ENCODE assay signal across 18 mouse cellular contexts in the genomic region with DNA sequence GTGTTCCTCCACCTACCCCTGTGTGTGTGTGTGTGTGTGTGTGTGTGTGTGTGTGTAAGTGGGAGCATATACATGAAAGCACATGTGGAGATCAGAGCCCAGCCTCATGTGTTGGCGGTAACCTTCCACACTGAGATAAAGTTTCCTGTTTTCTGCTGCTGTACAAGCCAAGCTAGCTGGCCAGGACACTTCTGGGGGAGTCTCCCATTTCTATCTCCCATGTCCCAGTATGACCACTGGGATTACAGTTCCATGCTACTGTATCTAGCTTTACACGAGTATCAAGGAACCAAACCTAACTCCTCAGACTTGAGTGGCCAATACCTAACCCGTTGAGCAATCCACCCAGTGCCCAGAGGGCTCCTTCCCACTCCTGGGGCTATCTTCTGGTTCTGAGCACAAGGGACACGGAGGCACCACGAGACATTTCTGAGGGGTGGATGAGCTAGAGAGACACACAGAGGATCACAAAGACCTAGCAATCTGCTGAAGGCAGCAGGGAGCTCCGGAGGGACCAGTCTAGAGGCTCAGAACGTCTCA. TPM values are rescaled to one million over a fixed set of nuclear protein-coding genes. Genes with fewer than 3 reads are reported as not detected.
A peak's percentile ranks its signal among the peaks of the same experiment; 100 is the strongest.
DNase-seq lines count a peak whose midpoint lies in the region; ATAC-seq and TF ChIP-seq lines count a peak whose summit lies in the region.
"Had no signal": no experiment of that assay in that cellular context is flagged by ENCODE, and none has a peak within 500 bp of the region (broad histone marks: within the 10 kb centered on the region; RNA-seq: fewer than 3 reads in every experiment).

No protein-coding gene starts in this region.

- H3K27me3 ChIP-seq in heart, embryonic 12.5 days (replicated peaks): no peaks in the 10 kb centered on the region
- H3K27me3 ChIP-seq in limb, embryonic 13.5 days: peaks cover 2% of the 10 kb centered on the region; the same call in 1 of the 2 replicates
- no peaks in the 10 kb centered on the region for H3K27me3 ChIP-seq in limb, embryonic 10.5 days (ENCODE audit: low read depth, poor library complexity, severe bottlenecking)
- no peaks in the 10 kb centered on the region for H3K27me3 ChIP-seq in testis, adult 2 months (ENCODE audit: control insufficient read depth, insufficient read depth, low read length)
- H3K27me3 ChIP-seq in small intestine, adult 2 months (ENCODE audit: control insufficient read depth, insufficient read depth, low read length): no peaks in the 10 kb centered on the region
- H3K27me3 ChIP-seq in forebrain, embryonic 16.5 days (replicated peaks; ENCODE audit: control insufficient read depth, insufficient read depth, low read length): no peaks in the 10 kb centered on the region
- H3K27me3 ChIP-seq: intestine, embryonic 15.5 days; limb, embryonic 12.5 days; midbrain, embryonic 13.5 days had no signal

- TF ChIP-seq CTCF in testis, adult 2 months (IDR thresholded peaks at IDR 0.05; ENCODE audit: control insufficient read depth, insufficient read depth, insufficient replicate concordance, low read depth, low read length): no peak
- no peak for TF ChIP-seq CTCF in small intestine, adult 2 months (IDR thresholded peaks at IDR 0.05; ENCODE audit: extremely low read depth, insufficient read length, insufficient replicate concordance, low read depth, low read length)

- H3K9ac ChIP-seq in heart, embryonic 12.5 days: no peak overlapping the region
- no peak overlapping the region for H3K9ac ChIP-seq in limb, embryonic 13.5 days
- H3K9ac ChIP-seq in forebrain, embryonic 16.5 days (replicated peaks; ENCODE audit: low read depth, low read length): no peak overlapping the region
- H3K9ac ChIP-seq: hindbrain, embryonic 13.5 days; intestine, embryonic 15.5 days; limb, embryonic 12.5 days; midbrain, embryonic 13.5 days had no signal

- H3K9me3 ChIP-seq in heart, embryonic 12.5 days (replicated peaks): no peaks in the 10 kb centered on the region
- no peaks in the 10 kb centered on the region for H3K9me3 ChIP-seq in limb, embryonic 13.5 days
- no peaks in the 10 kb centered on the region for H3K9me3 ChIP-seq in limb, embryonic 10.5 days (replicated peaks)
- no peaks in the 10 kb centered on the region for H3K9me3 ChIP-seq in forebrain, embryonic 16.5 days (ENCODE audit: control insufficient read depth, low read length)
- H3K9me3 ChIP-seq: hindbrain, embryonic 13.5 days; intestine, embryonic 15.5 days; limb, embryonic 12.5 days; midbrain, embryonic 13.5 days had no signal

- no peak for TF ChIP-seq POLR2A in testis, adult 2 months (IDR thresholded peaks at IDR 0.05; ENCODE audit: control insufficient read depth, low read depth, low read length)
- no peak for TF ChIP-seq POLR2A in small intestine, adult 2 months (IDR thresholded peaks at IDR 0.05; ENCODE audit: low read depth, low read length)

- ATAC-seq in heart, embryonic 12.5 days (ENCODE audit: insufficient number of reproducible peaks, low FRiP score): no peak
- no peak for ATAC-seq in limb, embryonic 13.5 days (ENCODE audit: low FRiP score, low read depth)
- no peak for ATAC-seq in forebrain, embryonic 16.5 days
- ATAC-seq: intestine, embryonic 15.5 days; midbrain, embryonic 13.5 days had no signal

- peak overlapping the region; percentile 8; the same call in 1 of the 2 replicates for H3K27ac ChIP-seq in heart, embryonic 12.5 days (ENCODE audit: poor library complexity, severe bottlenecking)
- peak overlapping the region; percentile 10; the same call in 1 of the 2 replicates for H3K27ac ChIP-seq in limb, embryonic 13.5 days
- no peak overlapping the region for H3K27ac ChIP-seq in limb, embryonic 10.5 days
- H3K27ac ChIP-seq in testis, adult 2 months (ENCODE audit: control insufficient read depth, insufficient read depth, low read depth, low read length): peak overlapping the region; percentile 65
- peak overlapping the region; percentile 45; the same call in 1 of the 2 replicates for H3K27ac ChIP-seq in small intestine, adult 2 months (ENCODE audit: insufficient read depth, low read depth, low read length)
- H3K27ac ChIP-seq in forebrain, embryonic 16.5 days (ENCODE audit: low read length): no peak overlapping the region
- H3K27ac ChIP-seq: hindbrain, embryonic 13.5 days; intestine, embryonic 15.5 days; limb, embryonic 12.5 days; midbrain, embryonic 13.5 days had no signal

- WGBS in heart, embryonic 12.5 days: 67% methylated on average over 7 of the region's 7 CpGs
- 79% methylated on average over 7 of the region's 7 CpGs for WGBS in limb, embryonic 13.5 days
- WGBS in limb, embryonic 10.5 days: 78% methylated on average over 7 of the region's 7 CpGs
- WGBS in small intestine, adult 2 months: 84% methylated on average over 7 of the region's 7 CpGs
- 79% methylated on average over 7 of the region's 7 CpGs for WGBS in forebrain, embryonic 16.5 days

- H3K36me3 ChIP-seq in heart, embryonic 12.5 days: no peaks in the 10 kb centered on the region
- no peaks in the 10 kb centered on the region for H3K36me3 ChIP-seq in limb, embryonic 13.5 days
- H3K36me3 ChIP-seq in limb, embryonic 10.5 days: no peaks in the 10 kb centered on the region
- H3K36me3 ChIP-seq in testis, adult 2 months (ENCODE audit: control insufficient read depth, insufficient read depth, low read length): no peaks in the 10 kb centered on the region
- H3K36me3 ChIP-seq in small intestine, adult 2 months (ENCODE audit: control insufficient read depth, insufficient read depth, low read length): no peaks in the 10 kb centered on the region
- no peaks in the 10 kb centered on the region for H3K36me3 ChIP-seq in forebrain, embryonic 16.5 days (ENCODE audit: control insufficient read depth, insufficient read depth)
- H3K36me3 ChIP-seq: hindbrain, embryonic 13.5 days; intestine, embryonic 15.5 days; limb, embryonic 12.5 days; midbrain, embryonic 13.5 days had no signal

- no peak overlapping the region for H3K4me2 ChIP-seq in heart, embryonic 12.5 days
- no peak overlapping the region for H3K4me2 ChIP-seq in limb, embryonic 13.5 days (replicated peaks)
- H3K4me2 ChIP-seq in forebrain, embryonic 16.5 days (ENCODE audit: low read length): no peak overlapping the region
- H3K4me2 ChIP-seq: hindbrain, embryonic 13.5 days; intestine, embryonic 15.5 days; limb, embryonic 12.5 days; midbrain, embryonic 13.5 days had no signal

- no peak for DNase-seq in heart, adult 8-10 months (ENCODE audit: low spot score)
- DNase-seq in limb, embryonic 10.5 days (ENCODE audit: low spot score): no peak
- DNase-seq in testis, postnatal 10 days (ENCODE audit: low spot score): no peak
- DNase-seq: thymus, postnatal 4 days had no signal

- no peak overlapping the region for H3K4me3 ChIP-seq in heart, embryonic 12.5 days
- no peak overlapping the region for H3K4me3 ChIP-seq in limb, embryonic 13.5 days
- H3K4me3 ChIP-seq in limb, embryonic 10.5 days: no peak overlapping the region
- H3K4me3 ChIP-seq in testis, adult 2 months (ENCODE audit: control insufficient read depth, low read depth, low read length): no peak overlapping the region
- no peak overlapping the region for H3K4me3 ChIP-seq in small intestine, adult 2 months (ENCODE audit: low read depth, low read length)
- no peak overlapping the region for H3K4me3 ChIP-seq in forebrain, embryonic 16.5 days (replicated peaks; ENCODE audit: low read length)
- H3K4me3 ChIP-seq: hindbrain, embryonic 13.5 days; intestine, embryonic 15.5 days; limb, embryonic 12.5 days; midbrain, embryonic 13.5 days; myocyte had no signal

- H3K4me1 ChIP-seq in heart, embryonic 12.5 days (replicated peaks): peaks cover 15% of the 10 kb centered on the region; the same call in 1 of the 2 replicates
- peaks cover 19% of the 10 kb centered on the region for H3K4me1 ChIP-seq in limb, embryonic 13.5 days
- H3K4me1 ChIP-seq in limb, embryonic 10.5 days: peaks cover 15% of the 10 kb centered on the region
- H3K4me1 ChIP-seq in testis, adult 2 months (ENCODE audit: control insufficient read depth, insufficient read depth, low read length): peaks cover 11% of the 10 kb centered on the region
- H3K4me1 ChIP-seq in small intestine, adult 2 months (ENCODE audit: control insufficient read depth, insufficient read depth, insufficient read length, low read length): peaks cover 6% of the 10 kb centered on the region; the same call in 1 of the 2 replicates
- H3K4me1 ChIP-seq in forebrain, embryonic 16.5 days (replicated peaks; ENCODE audit: control insufficient read depth, insufficient read depth, low read length): peaks cover 14% of the 10 kb centered on the region

RNA-seq across cellular contexts. Expression of a gene that starts 6.4 kb away (rescaled TPM):
- polyA plus RNA-seq in heart, embryonic 12.5 days (2016; fragmentation: Nextera tagmentation; extraction: Ambion mirVana): 3.9 and 4.4 TPM in 2 replicates
- total RNA-seq in heart, adult 8-10 months (2022): 1 to 10 TPM; 5.3 to 6.1 (median 6.0) TPM
- 5.6 and 6.4 TPM in 2 replicates for polyA plus RNA-seq in limb, embryonic 13.5 days (2015; fragmentation: Nextera tagmentation; extraction: Ambion mirVana)
- polyA plus RNA-seq in limb, embryonic 10.5 days (2016; fragmentation: Nextera tagmentation; extraction: Ambion mirVana): 2.6 and 3.1 TPM in 2 replicates
- 4.9 and 6.5 TPM in 2 replicates for polyA plus RNA-seq in testis, adult 2 months (2012; rRNA removed)
- polyA plus RNA-seq in small intestine, adult 2 months (2012; rRNA removed): 12.4 and 18.9 TPM in 2 replicates
- polyA plus RNA-seq in forebrain, embryonic 16.5 days (2015; fragmentation: Nextera tagmentation; extraction: Ambion mirVana): 3.2 and 4.3 TPM in 2 replicates

RNA-seq across cellular contexts. Expression of a gene that starts 13.3 kb away (rescaled TPM):
- 0.74 and 1.0 TPM in 2 replicates for polyA plus RNA-seq in heart, embryonic 12.5 days (2016; fragmentation: Nextera tagmentation; extraction: Ambion mirVana)
- 10 to 100 TPM; 52.2 to 62.9 (median 54.4) TPM for total RNA-seq in heart, adult 8-10 months (2022)
- polyA plus RNA-seq in limb, embryonic 13.5 days (2015; fragmentation: Nextera tagmentation; extraction: Ambion mirVana): 1.2 and 1.3 TPM in 2 replicates
- polyA plus RNA-seq in limb, embryonic 10.5 days (2016; fragmentation: Nextera tagmentation; extraction: Ambion mirVana): 0.46 and 0.64 TPM in 2 replicates
- polyA plus RNA-seq in testis, adult 2 months (2012; rRNA removed): 20.2 and 20.9 TPM in 2 replicates
- polyA plus RNA-seq in small intestine, adult 2 months (2012; rRNA removed): 13.4 and 15.5 TPM in 2 replicates
- 0.52 and 0.92 TPM in 2 replicates for polyA plus RNA-seq in forebrain, embryonic 16.5 days (2015; fragmentation: Nextera tagmentation; extraction: Ambion mirVana)

RNA-seq across cellular contexts. Expression of a gene that starts 19.1 kb away (rescaled TPM):
- 0.05 TPM in 1 of 2 replicates, not detected in the other for polyA plus RNA-seq in heart, embryonic 12.5 days (2016; fragmentation: Nextera tagmentation; extraction: Ambion mirVana)
- total RNA-seq in heart, adult 8-10 months (2022): under 1 TPM in 3 of 4 experiments, not detected in 1; 0.09 to 0.56 (median 0.25) TPM
- polyA plus RNA-seq in limb, embryonic 13.5 days (2015; fragmentation: Nextera tagmentation; extraction: Ambion mirVana): 0.17 and 0.33 TPM in 2 replicates
- 0.16 and 0.18 TPM in 2 replicates for polyA plus RNA-seq in limb, embryonic 10.5 days (2016; fragmentation: Nextera tagmentation; extraction: Ambion mirVana)
- polyA plus RNA-seq in testis, adult 2 months (2012; rRNA removed): 21.8 and 24.8 TPM in 2 replicates
- 0.48 and 0.83 TPM in 2 replicates for polyA plus RNA-seq in small intestine, adult 2 months (2012; rRNA removed)
- polyA plus RNA-seq in forebrain, embryonic 16.5 days (2015; fragmentation: Nextera tagmentation; extraction: Ambion mirVana): 8.7 and 13.2 TPM in 2 replicates
- total RNA-seq: neutrophil, adult 5-6 weeks had no signal
- polyA plus RNA-seq: myocyte had no signal

RNA-seq across cellular contexts. Expression of a gene that starts 42.7 kb away (rescaled TPM):
- 0.27 and 0.30 TPM in 2 replicates for polyA plus RNA-seq in heart, embryonic 12.5 days (2016; fragmentation: Nextera tagmentation; extraction: Ambion mirVana)
- under 1 TPM in 2 of 4 experiments, not detected in 2; 0.22 to 0.43 TPM for total RNA-seq in heart, adult 8-10 months (2022)
- polyA plus RNA-seq in limb, embryonic 13.5 days (2015; fragmentation: Nextera tagmentation; extraction: Ambion mirVana): not detected in 2 replicates
- not detected in 2 replicates for polyA plus RNA-seq in limb, embryonic 10.5 days (2016; fragmentation: Nextera tagmentation; extraction: Ambion mirVana)
- 0.65 and 0.79 TPM in 2 replicates for polyA plus RNA-seq in testis, adult 2 months (2012; rRNA removed)
- polyA plus RNA-seq in small intestine, adult 2 months (2012; rRNA removed): not detected in 2 replicates
- polyA plus RNA-seq in forebrain, embryonic 16.5 days (2015; fragmentation: Nextera tagmentation; extraction: Ambion mirVana): 0.25 and 0.60 TPM in 2 replicates
- total RNA-seq: adrenal gland, postnatal 36 days; gastrocnemius, postnatal 4 days; neutrophil, adult 5-6 weeks had no signal
- polyA plus RNA-seq: intestine, embryonic 15.5 days; large intestine, adult 2 months; limb, embryonic 12.5 days; myocyte had no signal

RNA-seq across cellular contexts. Expression of a gene that starts 51.2 kb away (rescaled TPM):
- polyA plus RNA-seq in heart, embryonic 12.5 days (2016; fragmentation: Nextera tagmentation; extraction: Ambion mirVana): 344 and 363 TPM in 2 replicates
- total RNA-seq in heart, adult 8-10 months (2022): 100 to 1,000 TPM in 1 of 4 experiments, 10 to 100 TPM in 3; 76.2 to 103 (median 88.7) TPM
- polyA plus RNA-seq in limb, embryonic 13.5 days (2015; fragmentation: Nextera tagmentation; extraction: Ambion mirVana): 328 and 349 TPM in 2 replicates
- polyA plus RNA-seq in limb, embryonic 10.5 days (2016; fragmentation: Nextera tagmentation; extraction: Ambion mirVana): 500 and 550 TPM in 2 replicates
- polyA plus RNA-seq in testis, adult 2 months (2012; rRNA removed): 1,069 and 1,189 TPM in 2 replicates
- polyA plus RNA-seq in small intestine, adult 2 months (2012; rRNA removed): 78.5 and 131 TPM in 2 replicates
- polyA plus RNA-seq in forebrain, embryonic 16.5 days (2015; fragmentation: Nextera tagmentation; extraction: Ambion mirVana): 291 and 311 TPM in 2 replicates

Comparison
In these comparisons a context has a peak if more than half of its experiments do, and no peak if none do; other contexts are left out.
1. H3K27ac ChIP-seq: peak in heart, embryonic 12.5 days (single experiment), limb, embryonic 13.5 days (single experiment), testis, adult 2 months (single experiment) and small intestine, adult 2 months (single experiment); none in limb, embryonic 10.5 days (single experiment) and forebrain, embryonic 16.5 days (single experiment).